Mouse (Mus musculus) spleen, adult 2 months (tissue): ENCODE data around the gene Tmem201.

Experiments
- CTCF ChIP-seq: fragments of 200-500 bp; IDR thresholded peaks from 2 replicates; pipeline ENCODE4 v1.5.1; 2011; ENCODE audit warnings: mild to moderate bottlenecking, inconsistent platforms; ENCODE audit not compliant: insufficient read depth, insufficient read length, insufficient replicate concordance; ENCODE audit errors: extremely low read depth
- POLR2A ChIP-seq: fragments of 200-500 bp; IDR thresholded peaks from 2 replicates; pipeline ENCODE4 v1.6.1; 2011; ENCODE audit warnings: low read depth, low read length, inconsistent platforms

- TF ChIP-seq CTCF (no peak), POLR2A (peak; percentile 33; the same call in 1 of the 2 replicates)
Observed at GRCm38 (mm10) chr4:149697506-149698196, 40.2 kb downstream of the Tmem201 start.
